Mouse (Mus musculus): ENCODE results near the gene Ovca2. TPM values are rescaled to one million over a fixed set of nuclear protein-coding genes. Genes with fewer than 3 reads are reported as not detected.
"Not testable (repeated sequence)": the region's sequence is repeated elsewhere in the genome, so short reads cannot be mapped to it uniquely, and the experiment has no call there.

The Ovca2 gene
- polyA plus RNA-seq, 1 experiment from 2014 or later, result 19.4 TPM

GRCm38 (mm10) chr11:75184573-75184972, 5.9 kb upstream of the Ovca2 start:
- no peak for ATAC-seq (ENCODE audit: insufficient number of reproducible peaks, low FRiP score)
- H3K36me3 ChIP-seq, result peaks cover 49% of the 10 kb centered on the region
- WGBS, result 85% methylated on average over 5 of the region's 5 CpGs

GRCm38 (mm10) chr11:75183917-75184570, 5.4 kb upstream of the Ovca2 start:
- WGBS, result 77% methylated on average over 2 of the region's 2 CpGs
- H3K36me3 ChIP-seq, result peaks cover 49% of the 10 kb centered on the region
- H3K4me2 ChIP-seq, result no peak overlapping the region

More at GRCm38 (mm10) chr11:75184573-75184972, 5.9 kb upstream of the Ovca2 start:
- no peak overlapping the region for H3K27ac ChIP-seq (ENCODE audit: poor library complexity, severe bottlenecking)
- no peaks in the 10 kb centered on the region for H3K27me3 ChIP-seq (replicated peaks)
- no peak overlapping the region for H3K4me2 ChIP-seq
- no peak overlapping the region for H3K4me3 ChIP-seq
- no peaks in the 10 kb centered on the region for H3K9me3 ChIP-seq (replicated peaks)
- H3K9ac ChIP-seq, result no peak overlapping the region
- peaks cover 9% of the 10 kb centered on the region for H3K4me1 ChIP-seq (replicated peaks)

GRCm38 (mm10) chr11:75178011-75178410, 624 bp downstream of the Ovca2 start:
- no peak for ATAC-seq (ENCODE audit: insufficient number of reproducible peaks, low FRiP score)
- peak overlapping the region; percentile 73 for H3K4me3 ChIP-seq
- H3K27me3 ChIP-seq (replicated peaks), result peaks cover 5% of the 10 kb centered on the region
- WGBS, result 51% methylated on average over 12 of the region's 12 CpGs
- no peak overlapping the region for H3K27ac ChIP-seq (ENCODE audit: poor library complexity, severe bottlenecking)
- peak overlapping the region; percentile 82 for H3K9ac ChIP-seq
- H3K36me3 ChIP-seq, result peaks cover 39% of the 10 kb centered on the region
- peaks cover 24% of the 10 kb centered on the region for H3K4me1 ChIP-seq (replicated peaks)
- H3K9me3 ChIP-seq (replicated peaks), result no peaks in the 10 kb centered on the region
- H3K4me2 ChIP-seq, result peak overlapping the region; percentile 76

More at GRCm38 (mm10) chr11:75183917-75184570, 5.4 kb upstream of the Ovca2 start:
- no peaks in the 10 kb centered on the region for H3K27me3 ChIP-seq (replicated peaks)
- H3K4me3 ChIP-seq, result no peak overlapping the region
- no peak overlapping the region for H3K27ac ChIP-seq (ENCODE audit: poor library complexity, severe bottlenecking)
- H3K9ac ChIP-seq, result no peak overlapping the region
- H3K4me1 ChIP-seq (replicated peaks), result peaks cover 8% of the 10 kb centered on the region
- ATAC-seq (ENCODE audit: insufficient number of reproducible peaks, low FRiP score), result no peak
- H3K9me3 ChIP-seq (replicated peaks), result no peaks in the 10 kb centered on the region

- 66% methylated on average over 6 of the region's 6 CpGs for WGBS
- H3K4me3 ChIP-seq; H3K4me2 ChIP-seq; H3K9ac ChIP-seq; H3K27ac ChIP-seq (ENCODE audit: poor library complexity, severe bottlenecking); H3K9me3 ChIP-seq (replicated peaks); ATAC-seq (ENCODE audit: insufficient number of reproducible peaks, low FRiP score): not testable (repeated sequence)
- Histone ChIP-seq H3K4me1 (replicated peaks) (peaks cover 48% of the 10 kb centered on the region), H3K27me3 (replicated peaks) (peaks cover 40% of the 10 kb centered on the region), H3K36me3 (peaks cover 14% of the 10 kb centered on the region)
These were observed 4.1 kb downstream of the Ovca2 start for GRCm38 (mm10) chr11:75174574-75174973.

- Histone ChIP-seq H3K27ac (ENCODE audit: poor library complexity, severe bottlenecking) (no peak overlapping the region), H3K4me3 (peak overlapping the region; percentile 61), H3K9me3 (replicated peaks) (no peaks in the 10 kb centered on the region), H3K4me1 (replicated peaks) (peaks cover 50% of the 10 kb centered on the region), H3K36me3 (peaks cover 14% of the 10 kb centered on the region), H3K4me2 (peak overlapping the region; percentile 88), H3K27me3 (replicated peaks) (peaks cover 44% of the 10 kb centered on the region), H3K9ac (no peak overlapping the region)
- no peak for ATAC-seq (ENCODE audit: insufficient number of reproducible peaks, low FRiP score)
- WGBS, result 2% methylated on average over 15 of the region's 15 CpGs
These were observed 4.9 kb downstream of the Ovca2 start for GRCm38 (mm10) chr11:75173799-75174165.

- Histone ChIP-seq H3K36me3 (peaks cover 14% of the 10 kb centered on the region), H3K9me3 (replicated peaks) (no peaks in the 10 kb centered on the region), H3K27ac (ENCODE audit: poor library complexity, severe bottlenecking) (no peak overlapping the region), H3K4me1 (replicated peaks) (peaks cover 55% of the 10 kb centered on the region), H3K27me3 (replicated peaks) (peaks cover 44% of the 10 kb centered on the region), H3K9ac (0 out of 2 replicates have a peak overlapping the region, but pooled peaks have one; percentile 1), H3K4me3 (peak overlapping the region; percentile 61), H3K4me2 (peak overlapping the region; percentile 88)
- WGBS, result 2% methylated on average over 63 of the region's 71 CpGs
- peak; percentile 75 for ATAC-seq (ENCODE audit: insufficient number of reproducible peaks, low FRiP score)
These were observed 5.4 kb downstream of the Ovca2 start for GRCm38 (mm10) chr11:75173095-75173798.

- Histone ChIP-seq H3K27me3 (replicated peaks) (peaks cover 50% of the 10 kb centered on the region), H3K4me1 (replicated peaks) (peaks cover 55% of the 10 kb centered on the region), H3K4me3 (peak overlapping the region; percentile 61), H3K36me3 (peaks cover 8% of the 10 kb centered on the region), H3K27ac (ENCODE audit: poor library complexity, severe bottlenecking) (no peak overlapping the region), H3K4me2 (peak overlapping the region; percentile 88), H3K9me3 (replicated peaks) (no peaks in the 10 kb centered on the region), H3K9ac (peak overlapping the region; percentile 1; the same call in 1 of the 2 replicates)
- WGBS, result under 1% methylated on average over 75 of the region's 75 CpGs
- ATAC-seq (ENCODE audit: insufficient number of reproducible peaks, low FRiP score), result no peak
These were observed 6.2 kb downstream of the Ovca2 start for GRCm38 (mm10) chr11:75172151-75173094.

- WGBS, result 9% methylated on average over 17 of the region's 17 CpGs
- H3K27ac ChIP-seq (ENCODE audit: poor library complexity, severe bottlenecking), result no peak overlapping the region
- no peak for ATAC-seq (ENCODE audit: insufficient number of reproducible peaks, low FRiP score)
- H3K9ac ChIP-seq, result no peak overlapping the region
- peak overlapping the region; percentile 88; the same call in 1 of the 2 replicates for H3K4me2 ChIP-seq
- H3K4me1 ChIP-seq (replicated peaks), result peaks cover 65% of the 10 kb centered on the region
- H3K36me3 ChIP-seq, result 0 out of 2 replicates have a peak, but pooled peaks cover under 1% of the 10 kb centered on the region
- H3K4me3 ChIP-seq, result no peak overlapping the region
- H3K9me3 ChIP-seq (replicated peaks), result no peaks in the 10 kb centered on the region
- peaks cover 60% of the 10 kb centered on the region for H3K27me3 ChIP-seq (replicated peaks)
These were observed 7.3 kb downstream of the Ovca2 start for GRCm38 (mm10) chr11:75171186-75171865.

GRCm38 (mm10) chr11:75170136-75170751, 8.4 kb downstream of the Ovca2 start:
- Histone ChIP-seq H3K4me3 (peak overlapping the region; percentile 61), H3K9ac (no peak overlapping the region), H3K27me3 (replicated peaks) (peaks cover 70% of the 10 kb centered on the region), H3K4me1 (replicated peaks) (peaks cover 76% of the 10 kb centered on the region), H3K4me2 (peak overlapping the region; percentile 96), H3K36me3 (peaks cover 7% of the 10 kb centered on the region; the same call in 1 of the 2 replicates), H3K27ac (ENCODE audit: poor library complexity, severe bottlenecking) (no peak overlapping the region), H3K9me3 (replicated peaks) (no peaks in the 10 kb centered on the region)
- under 1% methylated on average over 38 of the region's 38 CpGs for WGBS
- 0 out of 2 replicates have a peak, but pooled peaks have one; percentile 12 for ATAC-seq (ENCODE audit: insufficient number of reproducible peaks, low FRiP score)

Measured in heart, embryonic 12.5 days (tissue).